Mouse (Mus musculus) mouse embryonic stem cell (cell line): ENCODE results near the gene Hspb7.

Experiments
- in situ Hi-C, 2 experiments: fragments of 300-500 bp; cut with MboI; formaldehyde crosslinking; loops; 1 replicate in 1 of 2; 3 replicates in 1 of 2; pipeline ENCODE4 v1.14.3; 2019 to 2020; ENCODE audit warnings: low sequenced_read_pairs in 2 of 2, low pct_unique_long_range_greater_than_20kb in 1 of 2, mixed read lengths in 1 of 2; ENCODE audit not compliant: unreplicated experiment in 1 of 2

Gene Hspb7

DNA sequence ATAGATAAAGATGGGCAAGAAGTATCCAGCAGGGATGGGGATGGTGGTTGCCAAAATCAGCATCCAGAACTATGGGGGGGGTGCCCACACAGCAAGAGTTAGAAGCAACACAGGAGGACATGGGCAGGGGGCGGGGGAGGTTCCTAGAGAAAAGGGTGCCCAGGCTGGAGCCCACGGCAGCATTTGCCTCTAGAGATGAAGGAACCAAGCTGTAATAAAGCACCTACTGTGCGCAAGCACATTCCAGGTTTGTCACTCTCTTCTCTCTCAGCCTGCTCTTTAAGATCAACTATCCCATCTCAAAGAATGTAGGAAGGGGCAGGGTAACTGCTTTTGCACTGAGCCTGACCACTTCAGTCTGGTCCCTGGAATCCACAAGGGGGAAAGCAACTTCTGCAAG is 12.0 kb upstream of the Hspb7 start:
- in situ Hi-C loops = loop anchor here (5.0 to 10.0 kb wide), 3 partner anchors 56 to 186 kb away; no protein-coding TSS in a partner anchor

DNA sequence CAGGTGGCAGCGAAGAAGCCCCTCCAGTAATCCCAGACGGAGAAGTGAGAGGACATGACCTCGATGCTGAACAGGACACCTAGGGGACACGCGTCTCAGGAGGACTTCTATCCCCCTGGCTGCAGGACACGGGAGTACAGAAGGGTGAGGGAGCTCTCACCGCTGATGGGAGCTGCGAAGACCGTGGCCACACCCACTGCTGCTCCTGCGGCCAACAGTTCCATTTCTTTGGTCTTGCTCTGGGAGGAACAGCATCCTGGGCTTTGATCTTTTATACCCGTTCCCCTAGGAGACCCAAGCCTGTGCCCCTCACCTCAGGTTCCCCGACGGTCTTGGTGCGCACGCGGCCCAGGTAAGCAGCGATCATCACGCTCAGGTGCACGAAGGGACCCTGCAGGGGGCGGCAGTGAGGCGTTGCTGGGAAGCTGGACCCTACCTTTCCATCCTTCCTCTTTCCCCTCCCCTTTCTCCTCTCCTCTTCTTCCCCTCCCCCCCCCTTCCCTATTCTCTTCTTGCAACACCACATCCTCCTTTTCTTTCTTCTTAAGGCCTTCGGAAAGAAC is 9.1 kb upstream of the Hspb7 start:
- in situ Hi-C loops = no loop called here

DNA sequence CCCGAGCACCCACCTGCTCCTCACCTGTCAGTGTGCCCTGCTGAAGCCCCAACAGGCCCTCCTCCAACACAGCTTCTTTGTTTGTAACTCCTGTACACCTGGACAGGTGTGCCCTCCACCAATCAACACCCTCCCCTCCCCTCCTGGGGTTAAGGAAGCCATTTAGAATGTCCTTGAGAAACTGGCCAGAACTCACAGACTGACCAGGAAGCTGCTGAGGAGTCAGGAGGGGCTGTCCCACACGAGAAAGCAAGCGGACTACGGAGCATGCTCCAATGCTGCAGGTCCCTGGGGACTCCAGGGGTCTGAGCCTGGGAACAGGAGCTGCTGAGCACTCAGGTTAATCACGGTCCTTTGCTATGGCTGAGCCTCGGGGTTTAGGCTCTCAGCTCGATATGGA is 4.7 kb upstream of the Hspb7 start, which contains the start of gene Clcnkb:
Clcnkb (minus strand) TSS at position 91 of the 400 bp plus-strand sequence.
- in situ Hi-C loops = no loop called here

DNA sequence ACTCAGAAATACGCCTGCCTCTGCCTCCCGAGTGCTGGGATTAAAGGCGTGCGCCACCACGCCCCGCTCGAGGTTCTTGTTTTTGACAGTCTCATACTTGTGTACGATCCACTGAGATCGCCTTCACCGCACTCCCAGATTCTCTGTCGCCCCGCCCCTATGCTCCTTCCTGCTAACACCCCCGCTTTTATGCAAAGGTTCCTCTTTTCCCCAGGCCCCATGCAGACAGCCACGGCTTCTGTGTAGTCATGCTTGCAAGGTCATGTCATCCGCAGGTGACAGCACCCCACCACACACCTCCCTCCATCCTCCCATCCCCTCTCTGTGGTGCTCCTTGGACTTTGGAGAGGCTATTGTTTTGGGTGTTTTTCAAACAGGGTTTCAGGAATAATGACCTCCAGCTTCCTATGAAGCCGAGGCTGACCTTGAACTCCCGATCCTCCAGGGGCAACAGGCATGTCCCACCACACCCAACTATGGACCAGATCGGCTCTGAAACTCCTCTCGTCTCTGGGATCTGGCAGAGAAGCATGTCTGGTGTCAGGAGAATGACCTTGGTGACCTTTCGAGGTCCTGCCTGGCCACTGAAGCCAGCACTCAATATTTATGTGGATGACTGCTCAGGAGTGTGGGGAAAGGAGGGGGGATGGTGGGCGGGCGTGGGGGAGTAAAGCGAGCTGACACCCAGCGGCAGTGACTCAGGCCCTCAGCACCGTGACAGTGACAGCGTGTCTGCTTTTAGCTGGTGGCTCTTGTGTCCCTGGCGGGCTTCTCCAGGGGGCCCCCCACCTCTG is 984 bp upstream of the Hspb7 start:
- in situ Hi-C loops = no loop called here

DNA sequence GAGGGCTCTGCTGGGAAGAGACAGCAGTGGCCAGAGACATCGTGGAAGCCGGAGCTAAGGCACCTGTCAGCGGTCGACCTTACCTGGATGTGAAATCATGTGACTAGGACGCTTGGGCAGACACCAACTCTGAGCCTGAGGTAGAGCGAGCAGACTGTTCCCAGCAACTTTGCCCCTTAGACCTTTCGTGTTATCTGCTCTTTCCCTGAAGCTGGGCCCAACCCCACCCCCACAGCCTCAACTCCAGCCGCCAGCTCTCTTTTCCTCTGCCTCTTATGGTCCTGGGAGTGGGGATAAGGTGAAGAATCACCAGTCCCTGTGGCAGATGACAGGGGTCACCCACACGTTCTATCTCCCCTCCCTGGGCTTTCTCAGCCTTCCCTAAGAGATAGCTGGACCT is 307 bp downstream of the Hspb7 start:
- in situ Hi-C loops = no loop called here

DNA sequence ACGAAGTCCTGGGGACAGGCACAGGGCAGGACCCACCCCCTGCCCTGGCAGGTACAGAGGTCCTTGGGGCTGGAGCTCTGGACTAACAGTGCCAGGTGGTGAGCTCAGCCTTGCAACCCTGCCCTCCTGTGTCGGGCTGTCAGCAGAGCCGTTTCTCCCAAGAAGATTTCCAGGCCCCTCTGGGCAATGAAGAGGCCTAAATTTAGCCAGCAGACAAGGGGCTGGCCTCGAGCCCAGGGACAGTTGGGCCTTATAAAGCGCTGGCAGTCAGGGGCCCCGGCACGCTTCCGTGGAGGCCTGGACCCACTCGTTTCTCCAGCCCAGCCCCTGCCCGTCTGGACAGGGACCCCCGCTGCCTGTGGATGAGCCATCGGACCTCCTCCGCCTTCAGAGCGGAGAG is 844 bp downstream of the Hspb7 start:
- in situ Hi-C loops = no loop called here

DNA sequence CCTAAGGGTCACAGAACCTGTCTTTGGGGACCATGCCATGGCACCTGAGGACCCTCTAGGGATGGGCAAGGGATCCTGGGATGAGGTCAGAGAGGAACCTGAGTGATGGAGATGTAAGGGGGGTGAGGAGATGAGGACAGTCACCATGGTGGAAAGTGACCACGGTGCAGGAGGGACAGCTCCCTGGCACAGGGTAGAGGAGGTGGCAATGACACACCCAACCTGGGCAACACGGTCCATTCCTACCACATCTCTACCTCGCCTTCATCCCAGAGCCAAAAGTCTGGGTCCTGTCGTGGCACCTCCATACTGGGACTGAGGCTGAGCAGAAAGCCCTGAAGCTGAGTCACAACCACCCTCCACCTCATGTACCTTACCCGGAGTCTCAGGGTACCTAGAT is 2.3 kb downstream of the Hspb7 start:
- in situ Hi-C loops = no loop called here

DNA sequence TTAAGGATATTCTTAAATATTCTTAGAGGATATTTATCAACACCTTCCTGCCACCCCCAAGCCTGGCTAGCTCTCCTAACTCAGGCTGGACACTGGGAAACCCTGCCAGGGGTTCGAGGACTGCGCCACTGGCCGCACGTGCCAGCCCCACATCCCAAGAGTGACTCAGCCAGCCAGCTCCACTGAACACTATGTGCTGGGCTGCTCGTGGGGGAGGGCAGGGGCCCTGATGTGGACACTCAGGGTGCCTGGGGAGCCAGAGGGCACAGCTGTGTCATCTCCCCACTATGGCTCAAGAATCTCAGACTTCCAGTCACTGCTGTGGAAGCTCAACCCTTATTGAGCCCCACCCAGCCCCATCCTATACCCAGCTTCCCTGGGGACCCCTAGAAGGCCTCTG is 2.7 kb downstream of the Hspb7 start:
- in situ Hi-C loops = no loop called here

DNA sequence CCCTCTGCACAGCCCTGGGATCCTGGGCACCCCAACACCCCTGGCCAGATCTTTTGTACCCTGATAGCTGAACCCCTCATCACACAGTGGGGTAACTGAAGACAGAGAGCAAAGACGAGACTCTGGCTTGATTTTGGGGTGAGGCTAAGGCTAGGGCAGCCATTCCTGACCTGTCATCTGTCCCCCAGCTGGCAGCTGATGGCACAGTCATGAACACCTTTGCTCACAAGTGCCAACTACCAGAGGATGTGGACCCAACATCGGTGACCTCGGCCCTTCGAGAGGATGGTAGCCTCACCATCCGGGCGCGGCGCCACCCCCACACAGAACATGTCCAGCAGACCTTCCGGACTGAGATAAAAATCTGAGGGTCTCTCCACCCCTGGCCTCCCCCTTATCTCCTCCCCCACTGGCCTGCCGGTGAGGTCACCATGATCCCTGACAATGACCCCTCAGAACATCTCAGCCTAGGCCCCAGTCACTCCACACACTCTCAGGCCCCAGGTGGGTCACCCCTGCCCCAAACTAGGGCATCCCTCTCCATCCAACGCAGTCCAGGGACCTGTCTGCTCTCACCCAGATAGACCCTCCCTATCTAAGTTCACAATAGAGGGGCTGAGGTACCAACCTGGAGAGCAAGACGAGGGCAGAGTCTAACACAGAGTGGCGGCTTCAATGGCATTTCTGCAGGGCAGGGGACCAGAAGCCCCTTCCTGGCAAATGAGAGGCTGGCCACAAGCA is 3.3 kb downstream of the Hspb7 start:
- in situ Hi-C loops = no loop called here

DNA sequence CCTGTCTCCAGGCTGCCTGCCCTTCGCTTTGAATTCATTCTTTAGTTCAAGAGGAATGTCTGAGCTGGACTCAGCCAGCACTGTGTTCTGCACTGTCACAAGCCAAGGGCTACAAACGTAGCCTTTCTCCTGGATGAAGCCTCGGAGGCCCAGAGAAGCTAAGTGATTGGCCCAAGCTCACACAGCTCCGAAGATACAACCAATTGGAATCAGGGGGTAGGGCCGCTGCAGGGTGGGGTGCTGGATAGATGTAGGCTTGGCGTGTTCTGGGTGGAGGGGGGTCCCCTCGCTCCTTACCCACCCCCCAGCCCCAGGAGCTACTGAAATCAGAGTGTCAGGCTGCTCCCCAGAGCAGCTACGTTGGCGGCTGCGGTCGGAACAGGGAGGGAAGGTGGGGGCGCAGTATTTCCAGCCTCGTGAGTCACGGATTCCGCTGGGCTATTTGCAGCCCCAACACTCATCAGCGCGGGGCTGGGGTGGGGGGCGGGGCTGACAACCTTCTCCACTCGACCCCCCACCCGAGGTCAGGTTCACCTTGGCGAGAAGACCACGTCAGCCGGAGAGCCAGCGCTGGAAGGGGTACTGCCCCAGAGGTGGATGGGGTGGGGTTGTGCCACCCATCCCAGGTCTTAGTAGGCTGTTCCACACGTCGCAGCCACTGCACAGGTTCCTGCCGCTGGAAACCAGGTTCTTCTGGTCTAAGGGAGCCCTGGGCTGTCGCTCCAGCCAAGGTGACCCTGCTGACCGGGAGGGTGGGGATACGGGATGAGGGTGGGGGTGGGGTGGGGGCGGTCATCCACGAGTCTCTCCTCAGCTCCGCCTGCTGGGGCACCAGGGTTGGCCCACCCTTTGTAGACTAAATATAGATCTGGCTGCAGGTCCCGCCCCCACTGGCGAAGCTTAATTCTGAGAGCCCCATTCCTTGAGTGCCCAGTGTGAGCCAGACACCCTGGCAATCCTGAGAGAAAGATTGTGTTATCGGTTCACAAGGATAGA is 5.2 kb downstream of the Hspb7 start:
- in situ Hi-C loops = no loop called here

DNA sequence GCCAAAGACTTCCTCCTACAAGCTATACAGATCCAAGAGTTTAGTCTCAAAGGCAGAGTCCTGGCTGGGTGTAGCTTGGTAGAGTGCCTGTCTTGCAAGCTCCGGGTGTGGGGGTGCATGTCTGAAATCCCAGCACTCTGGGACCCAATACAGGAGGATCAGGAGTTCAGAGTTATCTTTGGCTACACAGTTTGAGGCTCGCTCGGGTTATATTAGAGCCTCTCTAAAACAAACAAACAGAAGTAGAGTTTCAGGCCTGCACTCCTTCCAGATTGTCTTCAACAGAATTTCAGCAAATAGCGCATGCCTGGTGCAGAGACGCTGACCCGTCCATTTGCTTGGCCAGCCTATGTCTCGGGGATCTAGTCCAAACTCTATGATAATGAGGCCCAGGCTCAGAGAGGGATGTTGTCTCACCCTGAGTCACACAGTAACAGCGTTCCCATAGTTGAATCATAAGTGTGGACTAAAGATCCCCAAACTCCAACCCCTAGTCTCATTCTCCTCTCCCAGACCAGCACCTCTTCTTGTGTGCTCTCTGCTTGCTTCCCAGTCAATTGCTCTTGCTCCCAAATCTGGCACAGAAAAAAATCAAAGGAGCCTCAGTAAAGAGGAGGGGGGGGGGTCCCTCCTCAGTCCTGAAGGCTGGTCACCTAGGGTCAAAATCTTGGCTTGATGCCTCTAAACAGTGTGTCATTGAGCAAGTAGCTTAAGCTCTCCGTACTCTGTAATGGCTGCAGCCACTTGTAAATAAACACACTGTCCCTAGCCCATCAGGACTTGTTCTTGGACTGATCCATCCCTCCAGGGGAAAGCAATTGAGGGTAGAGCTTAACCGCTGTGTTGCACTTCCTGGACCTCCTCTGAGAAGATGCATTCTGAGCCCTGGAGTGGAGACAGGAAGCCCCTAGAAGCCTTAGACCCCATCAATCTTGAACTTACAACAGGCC is 6.5 kb downstream of the Hspb7 start:
- in situ Hi-C loops = no loop called here

DNA sequence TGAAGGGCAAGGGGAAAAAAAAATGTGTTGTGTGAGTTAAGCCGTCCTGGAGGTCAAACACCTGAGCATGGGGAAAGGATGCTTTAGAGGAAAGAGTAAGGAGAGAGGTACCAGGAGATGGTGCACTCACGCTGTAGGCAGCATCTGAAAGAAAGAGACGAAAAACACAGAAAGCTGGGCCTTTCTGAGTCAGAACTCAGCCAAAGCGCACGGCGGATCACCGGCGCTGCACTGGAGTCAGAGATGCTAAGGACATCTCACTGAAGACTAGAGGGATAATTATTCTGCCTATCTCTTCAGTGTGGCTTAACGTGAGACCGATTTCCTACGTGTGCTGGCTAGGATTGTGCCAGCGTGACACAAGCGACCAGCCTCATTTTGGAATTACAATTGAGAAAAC is 7.3 kb downstream of the Hspb7 start:
- in situ Hi-C loops = no loop called here

DNA sequence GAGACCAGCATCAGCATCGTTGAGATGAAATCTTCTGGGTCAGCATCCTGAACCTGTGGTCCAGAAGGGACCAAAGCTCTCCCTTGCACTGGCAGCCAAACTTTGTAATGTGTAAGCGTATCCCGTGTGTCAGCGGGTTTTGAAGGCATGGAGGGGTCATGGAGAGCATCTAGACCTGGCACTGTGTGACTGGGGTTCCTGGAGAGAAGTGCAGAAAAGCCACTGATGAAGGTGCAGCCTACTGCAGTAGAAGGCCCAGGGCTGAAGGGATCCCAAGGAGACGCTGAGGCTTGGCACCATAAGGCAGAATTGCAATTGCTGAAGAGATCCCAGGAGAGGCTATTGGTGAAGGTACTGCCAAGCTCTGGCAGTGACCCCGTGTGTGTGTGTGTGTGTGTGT is 8.8 kb downstream of the Hspb7 start:
- in situ Hi-C loops = no loop called here

DNA sequence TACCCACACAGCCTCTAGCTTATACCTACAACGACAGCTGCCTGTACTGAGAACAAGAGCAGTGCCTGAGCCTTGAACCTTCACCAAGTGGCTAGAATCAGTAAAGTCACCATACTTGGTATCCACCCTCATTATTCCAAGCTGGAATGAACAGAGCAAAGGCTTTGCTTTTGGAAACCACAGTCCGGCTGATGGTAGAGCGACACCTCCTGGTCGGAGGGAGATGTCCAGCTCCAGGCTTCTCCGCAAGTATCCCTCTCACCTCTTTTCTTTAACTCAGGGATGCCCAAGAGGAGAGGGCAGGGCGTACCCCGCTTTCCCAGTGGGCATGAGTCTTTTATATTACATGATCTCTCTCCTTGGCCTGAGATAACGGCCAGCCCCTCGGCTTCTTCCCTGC is 9.3 kb downstream of the Hspb7 start:
- in situ Hi-C loops = no loop called here

DNA sequence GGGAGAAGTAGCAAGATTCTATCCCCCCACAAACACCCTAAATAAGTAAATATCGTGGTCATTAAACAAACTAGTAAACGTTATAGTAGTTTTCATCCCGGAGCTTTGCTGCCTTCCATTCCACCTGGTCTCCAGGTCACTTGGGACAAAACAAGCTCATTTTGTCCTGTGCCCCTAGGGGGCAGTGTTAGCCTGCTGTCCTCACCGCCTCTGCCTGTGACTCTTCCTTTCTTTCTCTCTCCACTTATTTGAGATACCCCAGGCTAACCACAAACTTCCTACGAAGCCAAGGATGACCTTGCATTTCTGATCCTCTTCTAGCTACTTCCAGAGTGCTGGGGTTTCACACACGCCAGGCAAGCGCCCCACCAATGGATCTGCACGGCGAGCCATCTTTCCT is 10.4 kb downstream of the Hspb7 start:
- in situ Hi-C loops = no loop called here

DNA sequence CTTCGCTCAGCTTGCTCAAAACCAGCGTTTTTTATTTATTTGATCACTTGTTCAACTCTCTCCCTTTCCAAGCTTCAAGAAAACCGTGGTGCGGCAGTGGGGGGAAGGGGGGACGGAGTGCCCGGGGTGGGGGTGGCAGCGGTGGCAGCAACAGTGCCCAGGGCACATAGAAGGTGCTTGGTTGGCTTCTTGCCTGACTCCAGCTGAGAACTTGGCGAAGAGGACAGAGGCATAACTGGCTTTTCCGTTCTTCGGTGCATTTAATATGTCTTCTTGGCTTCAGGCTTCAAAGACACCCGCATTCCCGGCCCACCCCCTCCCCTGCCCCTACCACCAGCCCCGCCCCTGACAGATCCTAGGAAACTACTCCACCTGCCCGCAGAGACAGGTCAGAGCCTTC is 12.1 kb downstream of the Hspb7 start:
- in situ Hi-C loops = no loop called here

DNA sequence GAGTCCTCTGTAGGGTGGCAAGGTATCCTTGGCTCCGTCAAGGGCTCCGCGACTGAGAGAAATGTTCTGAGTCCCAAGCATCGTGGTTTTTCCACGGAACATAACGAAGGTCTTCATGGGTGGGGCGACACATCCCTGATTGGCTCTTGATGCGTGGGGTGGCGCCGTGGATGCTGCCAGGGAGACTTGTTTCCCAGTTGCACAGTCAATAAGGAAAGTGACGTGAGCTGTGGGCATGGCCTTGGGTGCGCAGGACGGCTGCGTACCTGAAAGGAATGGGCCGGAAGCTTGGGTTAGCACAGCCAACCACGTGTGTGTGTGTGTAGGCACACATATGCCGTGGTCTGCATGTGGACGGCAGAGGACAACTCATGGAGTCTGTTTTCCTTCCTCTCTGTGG is 12.6 kb downstream of the Hspb7 start:
- in situ Hi-C loops = no loop called here

DNA sequence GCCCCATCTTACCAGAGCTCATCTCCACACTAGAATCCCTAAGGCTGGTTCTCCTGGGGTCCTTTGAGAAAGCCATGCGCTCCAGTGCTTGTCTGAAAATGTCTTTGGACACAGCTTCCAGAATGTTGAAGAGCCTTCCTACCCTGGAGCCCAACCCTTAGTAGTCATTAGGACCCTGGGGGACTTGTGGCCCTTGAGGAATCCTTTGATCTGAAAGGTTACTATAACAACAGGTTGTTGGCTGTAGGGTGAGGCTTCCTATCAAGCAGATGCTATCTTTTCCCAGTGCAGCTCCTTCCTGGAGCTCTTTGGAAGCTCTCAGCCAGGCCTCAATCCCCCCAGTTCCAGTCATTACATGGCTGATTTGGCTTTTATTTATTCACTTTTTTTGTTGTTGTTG is 15.4 kb downstream of the Hspb7 start, which contains the start of gene Srarp:
Srarp (minus strand) TSS at position 132 of the 400 bp plus-strand sequence.
- in situ Hi-C loops = no loop called here
